Mouse (Mus musculus) neural tube, embryonic 10.5 days (tissue): Measurements from ENCODE around the gene Hunk.

Experiments used
- DNase-seq: peaks from one replicate; pipeline ENCODE4 v3.0.0-alpha.2; 2017; ENCODE audit warnings: low spot score; ENCODE audit errors: extremely low spot score

The Hunk gene

GRCm38 (mm10) chr16:90390731-90391130 is 4.9 kb downstream of the Hunk start:
- DNase-seq: no peak

DNA sequence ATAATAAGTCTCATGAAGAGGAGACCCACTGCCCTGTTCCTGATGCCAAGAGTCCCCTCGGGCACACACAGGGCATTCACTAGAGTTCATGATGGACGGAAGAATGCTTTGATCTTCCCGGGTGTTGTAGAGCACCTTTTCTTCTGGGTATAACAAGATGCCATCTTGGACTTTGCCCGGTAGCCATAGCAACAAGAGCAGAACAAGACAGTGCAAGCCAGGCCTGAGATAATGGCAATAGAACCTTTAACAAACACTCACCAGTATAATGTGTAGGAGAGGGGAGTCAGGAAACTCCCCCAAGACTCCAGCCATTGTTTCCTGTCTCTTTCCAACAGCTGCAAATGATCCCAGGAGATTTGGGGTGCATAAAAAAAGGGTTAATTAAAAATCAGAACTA is 8.9 kb downstream of the Hunk start:
- no peak for DNase-seq

DNA sequence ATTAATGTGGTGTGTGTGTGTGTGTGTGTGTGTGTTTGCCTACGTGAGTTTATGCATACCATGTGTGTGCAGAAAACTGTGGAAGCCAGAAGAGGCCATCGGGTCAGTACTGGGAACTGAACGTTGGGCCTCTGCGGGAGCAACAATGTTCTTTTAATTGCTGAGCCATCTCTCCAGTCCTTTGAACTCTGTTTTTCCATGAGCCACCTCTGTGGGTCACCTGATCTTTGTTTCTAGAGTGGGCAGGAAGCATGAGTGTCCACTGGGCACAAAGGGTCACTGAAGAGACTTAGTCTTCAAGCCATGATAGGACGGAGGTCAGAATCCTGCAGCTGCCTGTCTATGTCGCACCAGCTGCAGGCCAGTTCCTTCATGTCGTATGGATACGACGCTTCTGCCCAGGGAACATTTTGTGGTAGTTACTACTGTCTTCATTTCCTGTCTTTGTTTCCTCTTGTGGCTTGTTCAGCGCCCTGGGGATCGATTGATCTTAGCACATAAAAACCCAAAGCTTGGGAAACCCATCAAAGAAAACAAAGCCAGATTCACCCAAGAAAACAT is 10.3 kb downstream of the Hunk start:
- DNase-seq: no peak

- no peak for DNase-seq
Observed at GRCm38 (mm10) chr16:90396882-90397281, 11.1 kb downstream of the Hunk start.

- peak; percentile 42 for DNase-seq
Observed at GRCm38 (mm10) chr16:90400314-90400713, 14.5 kb downstream of the Hunk start.

DNA sequence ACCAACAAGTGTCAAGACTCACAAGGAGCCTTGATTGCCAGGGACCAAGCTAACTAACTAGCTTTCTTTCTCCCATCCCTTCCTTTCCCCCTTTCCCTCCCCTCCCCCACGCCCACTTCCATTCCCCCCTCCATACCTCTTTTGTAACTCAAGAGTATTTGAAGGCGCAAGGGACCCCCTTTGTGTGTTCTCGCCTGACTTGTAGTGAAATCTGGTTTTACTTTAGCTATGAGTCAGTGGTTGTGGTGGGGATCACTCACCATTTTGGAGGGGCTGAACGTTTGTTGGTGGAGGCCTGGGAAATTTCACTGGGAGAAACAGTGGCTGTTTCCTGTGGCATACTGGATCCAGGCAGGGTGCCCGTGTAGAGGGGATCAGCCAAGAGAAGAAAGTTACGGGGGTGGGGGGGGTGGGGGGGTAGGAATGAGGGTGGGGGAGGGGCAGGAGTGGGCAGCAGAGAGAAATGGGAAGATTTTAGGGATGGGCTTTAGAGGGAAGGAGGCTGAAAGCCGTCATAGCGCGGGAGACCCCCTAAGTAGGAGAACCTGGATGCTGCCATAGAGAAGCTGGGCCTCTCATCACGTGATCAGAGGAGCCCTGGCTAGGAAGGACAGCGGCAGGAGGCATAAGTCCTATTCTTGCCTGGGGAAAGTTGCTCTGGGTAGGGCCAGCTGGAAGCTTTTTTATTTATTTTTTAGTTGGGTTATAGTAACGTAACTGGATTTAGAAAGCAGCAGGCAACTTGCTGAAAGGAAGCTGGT is 15.3 kb downstream of the Hunk start:
- DNase-seq: no peak

- no peak for DNase-seq
Observed at GRCm38 (mm10) chr16:90402292-90402691, 16.5 kb downstream of the Hunk start.

GRCm38 (mm10) chr16:90405195-90405594 is 19.4 kb downstream of the Hunk start:
- no peak for DNase-seq

- no peak for DNase-seq
Observed at GRCm38 (mm10) chr16:90405599-90405998, 19.8 kb downstream of the Hunk start.

DNA sequence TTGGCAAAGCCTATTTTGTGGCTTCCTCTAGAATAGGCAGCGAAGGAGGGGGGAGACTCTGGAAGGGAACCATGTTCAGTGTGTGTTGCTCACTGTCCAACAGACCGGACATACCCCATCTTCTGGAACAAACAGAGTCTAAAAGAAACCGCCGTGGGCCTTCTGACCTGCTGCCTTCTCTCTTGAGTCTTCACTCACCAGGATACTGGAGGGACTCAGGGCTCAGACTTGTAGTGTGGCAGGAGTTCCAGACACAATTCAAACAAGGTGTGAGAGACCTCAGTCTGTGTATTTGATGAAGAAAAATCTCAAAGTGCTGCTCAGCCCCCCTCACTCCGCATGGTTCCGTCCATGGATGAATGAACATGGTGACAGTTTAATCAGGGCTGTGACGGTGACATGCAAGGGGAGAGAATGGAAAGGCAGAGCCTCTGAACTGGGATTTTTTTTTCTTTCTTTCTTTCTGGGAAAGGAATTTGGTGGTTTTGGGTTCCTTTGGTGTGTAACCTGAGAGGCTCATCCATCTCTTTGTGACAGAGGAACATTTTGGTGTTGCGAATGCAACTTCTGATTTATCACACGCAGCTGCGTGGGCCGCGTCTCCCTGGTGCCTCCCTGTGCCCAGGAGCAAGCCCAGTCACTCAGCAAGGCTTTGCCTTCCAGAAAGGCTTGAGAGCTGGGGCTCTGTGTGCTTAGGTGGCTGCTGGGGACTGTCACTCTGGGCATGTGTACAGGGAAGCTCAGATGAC is 21.9 kb downstream of the Hunk start:
- peak; percentile 58 for DNase-seq

DNA sequence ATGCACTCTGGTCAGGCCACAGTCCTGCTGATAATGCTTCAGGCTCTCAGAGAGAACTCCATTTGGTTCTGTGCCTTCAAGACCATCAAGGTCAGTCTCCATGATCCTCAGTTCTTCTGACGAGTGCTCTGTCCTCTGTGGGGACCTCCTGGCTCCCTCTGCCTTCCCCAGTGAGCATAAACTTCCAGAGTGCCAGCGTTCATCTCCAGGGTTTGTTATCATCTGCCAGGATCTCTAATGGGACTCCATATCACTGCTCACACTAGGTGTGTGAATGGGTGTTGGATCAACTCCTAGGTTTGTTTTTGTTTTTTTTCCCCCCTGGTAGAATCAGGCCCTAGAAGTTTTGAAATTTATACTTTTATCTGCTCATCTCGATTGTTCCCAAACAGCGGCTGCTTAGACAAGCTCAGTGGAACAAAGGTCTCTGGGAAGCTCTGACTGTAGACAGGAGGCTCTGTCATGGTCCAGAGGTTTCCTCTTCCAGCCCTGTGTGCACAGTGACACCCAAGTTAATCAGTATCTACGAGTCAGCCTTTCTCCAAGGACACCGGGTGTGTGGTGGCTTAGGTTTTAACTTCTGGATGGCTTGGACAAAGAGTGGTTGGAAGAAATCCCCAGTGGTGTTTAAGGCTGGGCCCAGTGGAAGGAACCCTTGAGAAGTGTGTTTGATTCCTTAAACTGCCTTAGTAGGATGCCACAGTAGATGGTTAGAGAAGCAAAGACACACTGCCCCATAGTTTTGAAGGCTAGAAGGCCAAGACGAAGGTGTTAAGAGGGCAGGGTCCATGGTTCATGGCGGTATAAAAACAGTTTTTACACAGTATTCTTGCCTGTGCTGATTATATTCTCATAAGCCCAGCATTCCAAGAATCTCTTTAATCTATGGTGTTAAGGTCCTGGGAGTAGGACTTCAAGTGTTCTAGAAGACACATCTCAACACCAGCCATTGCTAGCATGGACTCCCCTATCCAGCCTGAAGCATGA is 26.6 kb downstream of the Hunk start:
- no peak for DNase-seq

DNA sequence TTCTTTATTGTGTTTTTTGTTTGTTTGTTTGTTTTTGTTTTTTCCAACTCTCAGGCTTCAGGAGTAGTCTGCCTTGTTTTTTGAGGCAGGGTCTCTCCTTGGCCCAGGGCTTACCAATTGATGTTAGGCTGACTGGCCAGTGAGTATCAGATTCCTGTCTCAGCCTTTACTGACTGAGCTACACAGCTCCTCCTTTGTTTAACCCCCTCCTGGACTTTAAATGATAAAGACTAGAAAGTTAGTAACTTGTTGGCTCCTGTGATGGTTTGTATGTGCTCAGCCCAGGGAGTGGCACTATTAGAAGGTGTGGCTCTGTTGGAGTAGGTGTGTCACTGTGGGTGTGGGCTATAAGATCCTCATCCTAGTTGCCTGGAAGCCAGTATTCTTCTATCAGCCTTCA is 30.8 kb downstream of the Hunk start:
- DNase-seq: no peak

- peak; percentile 70 for DNase-seq
Observed at GRCm38 (mm10) chr16:90418661-90419060, 32.8 kb downstream of the Hunk start.

- peak; percentile 40 for DNase-seq
Observed at GRCm38 (mm10) chr16:90421145-90421544, 35.3 kb downstream of the Hunk start.

GRCm38 (mm10) chr16:90421551-90421950 is 35.7 kb downstream of the Hunk start:
- DNase-seq: no peak

DNA sequence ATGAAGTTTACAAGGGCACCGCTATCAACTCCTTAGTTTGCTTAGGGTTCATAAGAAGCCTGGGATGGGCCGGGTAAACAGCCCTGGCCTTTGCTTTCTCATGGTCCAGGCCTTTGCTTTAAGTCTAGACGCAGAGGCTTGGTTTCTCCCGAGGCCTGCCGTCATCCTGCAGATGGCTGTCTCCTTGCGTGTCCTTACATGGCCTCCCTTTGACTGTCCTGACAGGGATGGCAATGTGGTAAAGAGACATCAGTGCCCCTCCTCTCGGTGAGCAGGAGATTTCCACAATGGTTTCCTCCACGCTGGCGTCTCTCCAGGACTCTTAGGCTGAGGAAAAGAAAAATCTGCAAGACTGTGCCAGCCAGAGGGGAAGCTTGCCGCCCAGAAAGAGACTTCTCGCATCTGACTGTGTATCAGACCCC is 36.3 kb downstream of the Hunk start:
- DNase-seq: no peak

- DNase-seq: no peak
Observed at GRCm38 (mm10) chr16:90423898-90424297, 38.1 kb downstream of the Hunk start.

DNA sequence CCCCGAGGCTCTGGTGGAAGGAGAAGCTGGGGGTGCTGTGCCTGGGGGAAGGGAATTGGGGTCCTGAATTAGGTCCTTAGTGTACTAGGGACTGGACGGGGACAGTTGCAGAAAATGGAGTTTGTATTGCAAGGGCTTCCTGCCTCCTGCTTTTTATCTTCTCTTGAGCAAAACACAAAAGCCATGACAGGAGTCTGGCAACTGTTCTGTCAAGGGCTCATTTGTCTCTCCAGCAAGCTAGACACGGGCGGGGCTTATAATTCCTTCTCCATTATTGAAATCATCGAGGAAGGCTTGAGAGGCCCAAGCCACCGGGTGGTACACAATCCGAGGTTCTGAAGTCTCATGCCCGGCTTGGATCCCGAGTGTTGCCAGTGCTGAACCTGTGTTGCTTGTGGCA is 38.6 kb downstream of the Hunk start:
- DNase-seq: no peak

DNA sequence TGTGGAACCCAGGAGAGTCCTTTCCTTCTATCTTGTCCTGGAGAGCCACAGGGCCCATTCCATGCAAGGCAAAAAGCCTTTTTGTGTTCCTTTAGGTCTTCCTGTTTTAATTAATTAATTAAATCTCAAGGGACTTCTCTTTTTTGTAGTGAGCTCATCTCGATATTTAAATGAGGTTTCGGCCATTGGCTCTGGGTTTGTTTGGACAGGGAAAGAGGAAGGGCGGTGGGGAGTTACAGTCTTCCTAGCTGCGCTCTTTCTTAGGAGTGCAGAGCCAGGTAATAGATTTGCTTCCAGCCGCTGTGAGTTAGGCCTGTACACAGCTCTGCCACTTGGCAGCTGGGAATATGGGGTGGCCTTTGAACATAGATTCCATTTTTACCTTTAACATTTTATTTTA is 40.4 kb downstream of the Hunk start:
- no peak for DNase-seq

DNA sequence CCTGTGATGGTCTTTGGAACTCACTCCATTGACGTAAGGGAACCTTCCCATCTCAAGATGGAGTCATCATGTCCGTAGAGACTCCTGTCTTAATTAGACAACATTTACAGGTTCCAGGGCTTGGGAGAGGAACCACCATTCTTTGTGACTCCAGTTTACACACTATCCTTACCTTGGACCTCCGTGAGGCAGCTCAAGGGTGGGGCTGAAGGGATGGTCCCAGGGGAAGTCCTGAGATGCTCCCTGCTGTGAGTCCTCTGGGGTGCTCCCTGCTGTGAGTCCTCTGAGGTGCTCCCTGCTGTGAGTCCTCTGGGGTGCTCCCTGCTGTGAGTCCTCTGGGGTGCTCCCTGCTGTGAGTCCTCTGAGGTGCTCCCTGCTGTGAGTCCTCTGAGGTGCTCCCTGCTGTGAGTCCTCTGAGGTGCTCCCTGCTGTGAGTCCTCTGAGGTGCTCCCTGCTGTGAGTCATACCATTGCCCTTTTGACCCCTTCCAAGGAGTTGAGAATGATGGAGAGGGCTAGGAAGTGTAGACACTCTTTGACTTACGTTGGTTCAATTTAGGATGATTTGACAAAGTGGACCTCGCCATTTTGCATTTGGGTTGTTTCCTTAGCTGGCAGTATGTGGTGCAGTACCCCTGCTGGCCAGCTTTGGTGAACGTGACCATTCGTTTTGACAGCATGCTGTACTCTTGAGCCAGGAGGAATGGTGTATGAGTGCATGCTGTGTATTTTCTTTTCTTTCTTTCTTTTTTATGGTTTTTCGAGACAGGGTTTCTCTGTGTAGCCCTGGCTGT is 42.2 kb downstream of the Hunk start:
- DNase-seq: no peak

DNA sequence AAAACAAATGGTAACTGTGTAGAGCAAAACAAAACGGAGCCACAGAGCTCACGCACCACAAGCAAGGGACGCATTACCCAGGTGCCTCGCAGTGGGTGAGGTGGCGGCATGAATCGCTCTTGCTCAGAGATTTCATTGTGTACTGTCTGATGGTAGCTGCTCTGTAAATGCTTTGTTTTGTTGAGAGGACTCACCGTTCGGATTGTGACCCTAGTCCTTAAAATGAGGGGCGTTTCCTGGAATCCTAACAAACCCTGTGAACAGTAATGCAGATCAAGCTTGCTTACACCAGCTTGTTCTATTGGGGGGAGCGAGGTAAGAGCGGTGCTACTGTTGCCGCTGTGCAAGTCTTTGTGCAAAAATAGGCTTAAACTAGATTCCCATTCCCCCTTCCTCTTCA is 47.7 kb downstream of the Hunk start:
- DNase-seq: no peak
